Mouse (Mus musculus): ENCODE data around the gene Ergic1. TPM values are rescaled to one million over a fixed set of nuclear protein-coding genes. Genes with fewer than 3 reads are reported as not detected.

Ergic1 gene
- total and polyA plus RNA-seq, 3 experiments: 53.6 to 64.4 (median 59.4) TPM

GRCm38 (mm10) chr17:26662978-26663683 lies 101.8 kb downstream of the Ergic1 start, which contains the start of gene Atp6v0e:
Gene Atp6v0e, plus strand, starts transcription at chr17:26663231.
- WGBS: 3% methylated on average over 28 of the region's 28 CpGs

GRCm38 (mm10) chr17:26665600-26665999 lies 104.3 kb downstream of the Ergic1 start:
- TF ChIP-seq EP300 (IDR thresholded peaks at IDR 0.05; ENCODE audit: insufficient read depth, low read depth, low read length) (no peak), POLR2A (IDR thresholded peaks at IDR 0.05; ENCODE audit: insufficient read depth, low read depth, low read length) (no peak), CTCF (IDR thresholded peaks at IDR 0.05) (no peak)
- Histone ChIP-seq H3K9ac (ENCODE audit: low read depth, low read length) (no peak overlapping the region), H3K4me1 (ENCODE audit: control insufficient read depth, insufficient read depth, low read length) (peaks cover 5% of the 10 kb centered on the region; the same call in 1 of the 2 replicates), H3K79me2 (replicated peaks; ENCODE audit: control insufficient read depth, insufficient read depth, low read length) (no peaks in the 10 kb centered on the region), H3K27me3 (ENCODE audit: control insufficient read depth, insufficient read depth, low read length) (no peaks in the 10 kb centered on the region), H3K27ac (no peak overlapping the region), H3K36me3 (ENCODE audit: control insufficient read depth, insufficient read depth, low read length) (no peaks in the 10 kb centered on the region), H3K4me3 (no peak overlapping the region)
- intact Hi-C loops (cut with DNase I): no loop called here
- no peak for DNase-seq
- 78% methylated on average over 4 of the region's 4 CpGs for WGBS

More at GRCm38 (mm10) chr17:26662978-26663683, 101.8 kb downstream of the Ergic1 start, which contains the start of gene Atp6v0e:
- Histone ChIP-seq H3K4me3 (peak within 1 kb of the TSS; percentile 70), H3K9ac (ENCODE audit: low read depth, low read length) (peak within 1 kb of the TSS; percentile 51), H3K79me2 (replicated peaks; ENCODE audit: control insufficient read depth, insufficient read depth, low read length) (no peaks in the 10 kb centered on the region), H3K27me3 (ENCODE audit: control insufficient read depth, insufficient read depth, low read length) (no peaks in the 10 kb centered on the region), H3K27ac (peak within 1 kb of the TSS; percentile 42), H3K36me3 (ENCODE audit: control insufficient read depth, insufficient read depth, low read length) (no peaks in the 10 kb centered on the region), H3K4me1 (ENCODE audit: control insufficient read depth, insufficient read depth, low read length) (peaks cover 5% of the 10 kb centered on the region)
- TF ChIP-seq POLR2A (IDR thresholded peaks at IDR 0.05; ENCODE audit: insufficient read depth, low read depth, low read length) (peak; percentile 95), CTCF (IDR thresholded peaks at IDR 0.05) (peak; percentile 96), EP300 (IDR thresholded peaks at IDR 0.05; ENCODE audit: insufficient read depth, low read depth, low read length) (peak; percentile 88)
- DNase-seq: peak; percentile 92
- intact Hi-C loops (cut with DNase I): loop anchor here (1.0 to 5.0 kb wide), 3 partner anchors 12 to 224 kb away; no protein-coding TSS in a partner anchor

- TF ChIP-seq CTCF (IDR thresholded peaks at IDR 0.05) (no peak), EP300 (IDR thresholded peaks at IDR 0.05; ENCODE audit: insufficient read depth, low read depth, low read length) (no peak), POLR2A (IDR thresholded peaks at IDR 0.05; ENCODE audit: insufficient read depth, low read depth, low read length) (no peak)
- DNase-seq: no peak
- no peaks in the 10 kb centered on the region for H3K36me3 ChIP-seq (ENCODE audit: control insufficient read depth, insufficient read depth, low read length)
- H3K27ac ChIP-seq: no peak overlapping the region
- WGBS: 34% methylated on average over 4 of the region's 4 CpGs
- H3K27me3 ChIP-seq (ENCODE audit: control insufficient read depth, insufficient read depth, low read length): no peaks in the 10 kb centered on the region
- no peaks in the 10 kb centered on the region; the same call in 1 of the 2 replicates for H3K4me1 ChIP-seq (ENCODE audit: control insufficient read depth, insufficient read depth, low read length)
- intact Hi-C loops (cut with DNase I): no loop called here
- H3K4me3 ChIP-seq: no peak overlapping the region
- H3K79me2 ChIP-seq (replicated peaks; ENCODE audit: control insufficient read depth, insufficient read depth, low read length): no peaks in the 10 kb centered on the region
- H3K9ac ChIP-seq (ENCODE audit: low read depth, low read length): no peak overlapping the region
These were observed 110.0 kb downstream of the Ergic1 start for GRCm38 (mm10) chr17:26671268-26671667.

GRCm38 (mm10) chr17:26675845-26676244 lies 114.6 kb downstream of the Ergic1 start:
- H3K4me1 ChIP-seq (ENCODE audit: control insufficient read depth, insufficient read depth, low read length): peaks cover 5% of the 10 kb centered on the region
- 27% methylated on average over 7 of the region's 7 CpGs for WGBS
- H3K4me3 ChIP-seq: peak overlapping the region; percentile 79
- no peak for DNase-seq
- H3K79me2 ChIP-seq (replicated peaks; ENCODE audit: control insufficient read depth, insufficient read depth, low read length): peaks cover 8% of the 10 kb centered on the region
- TF ChIP-seq EP300 (IDR thresholded peaks at IDR 0.05; ENCODE audit: insufficient read depth, low read depth, low read length) (no peak), POLR2A (IDR thresholded peaks at IDR 0.05; ENCODE audit: insufficient read depth, low read depth, low read length) (no peak), CTCF (IDR thresholded peaks at IDR 0.05) (no peak)
- no peak overlapping the region for H3K9ac ChIP-seq (ENCODE audit: low read depth, low read length)
- intact Hi-C loops (cut with DNase I): loop anchor here (1.0 to 5.0 kb wide), 3 partner anchors 13 to 211 kb away; partner anchors contain the start of gene Atp6v0e
- no peaks in the 10 kb centered on the region for H3K27me3 ChIP-seq (ENCODE audit: control insufficient read depth, insufficient read depth, low read length)
- H3K36me3 ChIP-seq (ENCODE audit: control insufficient read depth, insufficient read depth, low read length): 0 out of 2 replicates have a peak, but pooled peaks cover 3% of the 10 kb centered on the region
- peak overlapping the region; percentile 98 for H3K27ac ChIP-seq

GRCm38 (mm10) chr17:26676252-26676615 lies 114.9 kb downstream of the Ergic1 start:
- under 1% methylated on average over 30 of the region's 30 CpGs for WGBS
- H3K4me1 ChIP-seq (ENCODE audit: control insufficient read depth, insufficient read depth, low read length): peaks cover 5% of the 10 kb centered on the region
- H3K4me3 ChIP-seq: peak overlapping the region; percentile 79
- 0 out of 2 replicates have a peak, but pooled peaks cover 3% of the 10 kb centered on the region for H3K36me3 ChIP-seq (ENCODE audit: control insufficient read depth, insufficient read depth, low read length)
- intact Hi-C loops (cut with DNase I): loop anchor here (5.0 kb wide), 2 partner anchors 36 to 211 kb away; no protein-coding TSS in a partner anchor
- DNase-seq: peak; percentile 91
- peak; percentile 90 for TF ChIP-seq POLR2A (IDR thresholded peaks at IDR 0.05; ENCODE audit: insufficient read depth, low read depth, low read length)
- TF ChIP-seq CTCF (IDR thresholded peaks at IDR 0.05): no peak
- H3K27ac ChIP-seq: peak overlapping the region; percentile 98
- H3K9ac ChIP-seq (ENCODE audit: low read depth, low read length): peak overlapping the region; percentile 88
- peaks cover 10% of the 10 kb centered on the region for H3K79me2 ChIP-seq (replicated peaks; ENCODE audit: control insufficient read depth, insufficient read depth, low read length)
- H3K27me3 ChIP-seq (ENCODE audit: control insufficient read depth, insufficient read depth, low read length): no peaks in the 10 kb centered on the region

Measured in heart, adult 2 months (tissue).